Mouse (Mus musculus): Measurements from ENCODE around the gene Xpnpep3.

DNA sequence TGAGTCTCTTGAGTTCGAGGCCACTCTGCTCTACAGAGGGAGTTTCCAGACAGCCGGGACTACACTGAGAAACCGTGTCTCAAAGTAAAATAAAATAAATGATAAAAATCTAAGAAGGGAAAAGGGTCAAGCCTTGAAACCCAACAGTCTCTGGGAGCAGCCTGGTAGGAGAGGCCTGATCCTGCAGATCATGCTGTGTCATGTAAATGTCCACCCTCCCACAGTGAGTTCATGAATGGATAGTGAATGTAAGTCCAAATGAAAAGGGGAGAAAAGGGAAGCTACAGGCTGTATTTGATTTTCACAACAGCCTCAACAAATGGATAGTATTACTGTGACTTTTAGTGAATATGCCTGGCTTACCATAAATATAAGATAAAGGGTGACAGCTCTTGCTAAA, 25.4 kb downstream of the Xpnpep3 start:
- TF ChIP-seq POLR2A (IDR thresholded peaks at IDR 0.05; ENCODE audit: control insufficient read depth, low read depth, low read length) (no peak), CTCF (IDR thresholded peaks at IDR 0.05; ENCODE audit: control insufficient read depth, insufficient read depth, insufficient replicate concordance, low read depth, low read length) (no peak)
